Mouse (Mus musculus) skeletal muscle tissue, postnatal 0 days (tissue): ENCODE results near the gene Defb28. TPM values are rescaled to one million over a fixed set of nuclear protein-coding genes. Genes with fewer than 3 reads are reported as not detected.

ENCODE experiments used
- polyA plus RNA-seq: library from polyadenylated mRNA; unstranded; fragments of >200 nt; fragmentation: Nextera tagmentation; extraction: Ambion mirVana; gene quantifications from 2 replicates; pipeline ENCODE4 v1.2.1, GENCODE M21; 2015

The Defb28 gene
- not detected in 2 replicates for polyA plus RNA-seq

DNA sequence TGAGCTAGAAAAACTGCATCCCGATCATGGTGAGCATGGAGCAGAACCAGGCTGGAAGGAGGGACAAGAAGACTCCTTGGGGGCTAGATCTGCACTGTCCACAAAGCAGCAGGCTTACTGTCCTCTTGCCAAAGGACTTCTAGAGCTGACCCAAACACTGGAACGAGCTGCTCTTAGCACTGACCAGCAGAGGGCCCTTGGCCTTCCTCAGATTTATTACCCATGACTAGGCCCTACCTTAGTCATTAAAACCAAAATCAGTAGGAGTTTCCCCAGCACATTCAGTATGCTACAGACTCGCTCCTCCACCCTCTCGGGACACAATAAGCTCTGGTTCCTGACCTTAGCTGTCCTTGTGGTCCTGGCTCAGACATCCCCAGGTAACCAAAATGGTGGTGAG lies at the start of gene Defb28:
Gene Defb28 (plus strand): TSS at position 275 of the 400 bp plus-strand sequence.

DNA sequence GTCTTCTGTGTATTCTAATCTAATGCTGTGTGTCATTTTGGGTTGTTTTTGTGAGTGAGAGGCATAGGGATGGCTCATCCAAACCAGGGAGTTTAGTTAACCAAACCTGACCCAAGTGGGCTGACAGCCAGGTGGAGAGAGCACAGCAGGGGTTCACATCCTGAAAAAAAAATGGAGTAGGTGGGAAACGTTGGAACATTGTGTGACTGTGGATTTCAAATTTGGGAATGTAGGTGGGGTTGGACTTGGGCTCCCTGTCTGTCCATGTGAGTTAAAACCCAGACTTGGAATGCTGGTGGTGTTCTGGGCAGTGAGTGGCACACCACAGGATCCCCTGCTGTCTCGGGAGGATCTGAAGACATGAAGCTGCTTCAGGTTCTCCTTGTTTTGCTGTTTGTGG lies 41.3 kb upstream of the Defb28 start, which contains the start of gene Defb20:
Gene Defb20 (plus strand): TSS at position 301 of the 400 bp plus-strand sequence.

DNA sequence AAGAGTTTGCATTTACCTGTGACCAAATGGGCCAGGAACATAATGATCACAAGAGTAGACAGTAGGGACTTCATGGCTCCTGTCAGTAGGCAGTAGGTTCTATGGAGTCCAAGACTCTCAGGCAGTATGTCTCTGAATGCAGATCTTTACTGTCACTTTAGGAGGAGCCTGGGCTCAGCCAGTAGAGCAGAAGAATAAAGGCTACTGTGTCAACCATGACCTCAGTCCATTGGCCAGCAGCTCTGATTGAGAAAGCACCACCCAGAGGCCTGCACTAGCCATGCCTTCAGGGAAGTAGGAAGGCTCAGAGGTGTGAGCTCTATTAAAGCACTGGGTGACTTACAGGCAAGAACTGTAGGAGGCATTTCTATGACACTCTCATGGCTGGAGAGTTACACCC lies 28.0 kb upstream of the Defb28 start, which contains the start of gene Defb22:
Gene Defb22 (minus strand): TSS at position 101 of the 400 bp plus-strand sequence.

DNA sequence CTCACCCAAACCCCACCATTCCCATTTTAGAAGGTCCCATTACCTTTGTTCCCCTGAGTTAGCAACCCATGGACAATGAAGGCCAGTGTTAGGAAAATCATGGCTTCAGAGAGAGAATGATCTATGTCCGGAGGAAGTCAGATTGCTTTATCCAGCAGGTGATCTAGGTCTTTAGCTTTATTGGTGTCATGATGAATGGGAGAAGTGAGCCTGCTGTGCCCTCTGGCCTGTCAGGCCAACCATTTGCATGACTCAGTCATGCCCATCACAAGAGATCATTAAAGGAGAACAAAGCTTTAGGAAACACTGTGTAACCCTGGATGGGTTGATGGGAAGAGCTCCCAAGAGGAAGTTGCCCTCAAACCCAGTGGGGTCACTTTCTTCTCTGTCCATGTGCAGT lies 6.5 kb upstream of the Defb28 start, which contains the start of gene Defb26:
Gene Defb26 (minus strand): TSS at position 101 of the 400 bp plus-strand sequence.

DNA sequence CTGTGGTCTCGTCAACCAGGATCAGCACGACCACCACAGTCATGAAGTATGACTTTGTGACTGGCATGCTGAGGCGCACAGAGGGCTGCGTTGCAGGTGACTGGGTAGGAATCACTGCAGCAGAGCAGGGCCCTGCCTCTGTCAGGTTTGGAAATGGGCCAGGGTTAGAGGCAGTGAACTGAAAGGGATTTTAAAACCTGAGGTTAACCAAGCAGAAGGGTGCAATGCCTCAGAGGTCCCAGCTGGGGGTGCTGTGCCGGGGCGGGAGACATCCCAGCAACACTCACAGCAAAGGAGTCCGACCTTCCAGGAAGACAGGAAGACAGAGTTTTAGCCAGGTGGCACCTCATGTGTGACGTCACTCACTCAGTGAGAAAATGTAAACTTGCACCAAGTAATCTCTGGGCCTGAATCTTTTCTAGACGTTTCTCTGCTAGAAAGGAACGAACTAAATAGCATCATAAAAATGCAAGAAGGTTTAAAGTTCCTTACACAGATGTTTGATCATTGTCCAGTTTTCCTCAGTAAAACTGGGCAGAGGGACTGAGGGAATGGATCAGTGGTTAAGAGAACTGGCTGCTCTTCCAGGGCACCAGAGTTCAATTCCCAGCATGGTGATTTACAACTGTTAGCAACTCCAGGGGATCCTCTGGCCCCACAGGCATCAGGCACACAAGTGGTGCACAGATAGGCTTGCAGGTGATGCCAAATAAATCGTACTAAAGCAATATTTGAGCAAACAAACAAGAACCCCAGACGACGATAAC lies 22.1 kb downstream of the Defb28 start, which contains the start of gene Defb29:
Gene Defb29 (minus strand): TSS at position 155 of the 767 bp plus-strand sequence.

DNA sequence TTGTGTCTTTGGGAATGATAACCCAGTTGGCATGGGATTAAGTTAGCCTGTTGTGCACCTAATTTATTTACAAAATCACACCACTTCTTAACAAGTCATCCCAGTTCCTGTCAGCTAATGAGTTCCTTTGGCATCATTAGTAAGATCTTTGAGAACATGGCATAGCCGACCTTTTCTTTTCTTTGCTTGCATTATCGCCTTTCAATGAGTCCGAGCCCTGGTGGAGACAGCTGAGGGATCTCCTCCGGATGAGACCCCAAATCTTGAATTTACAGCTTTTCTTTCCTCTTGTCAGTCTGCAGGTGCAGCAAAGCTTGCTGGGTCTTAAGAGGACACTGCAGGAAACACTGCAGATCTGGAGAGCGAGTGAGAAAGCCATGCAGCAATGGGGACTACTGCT lies 51.0 kb downstream of the Defb28 start, which contains the start of gene Gm17416:
Gene Gm17416 (plus strand): TSS at position 301 of the 400 bp plus-strand sequence.

Other genes starting within 250 kb of the Defb28 start
- 24.3 and 28.0 TPM in 2 replicates for gene Tbc1d20, start 224.4 kb upstream of the Defb28 start, polyA plus RNA-seq
- 40.7 and 46.3 TPM in 2 replicates for gene Rbck1, start 185.6 kb upstream of the Defb28 start, polyA plus RNA-seq
- gene Trib3, start 174.2 kb upstream of the Defb28 start, polyA plus RNA-seq: 0.74 and 2.0 TPM in 2 replicates
- gene Nrsn2, start 141.6 kb upstream of the Defb28 start, polyA plus RNA-seq: 0.13 TPM in 1 of 2 replicates, not detected in the other
- 2.7 and 2.8 TPM in 2 replicates for gene Sox12, start 120.2 kb upstream of the Defb28 start, polyA plus RNA-seq
- gene Zcchc3, start 103.2 kb upstream of the Defb28 start, polyA plus RNA-seq: 15.2 and 16.1 TPM in 2 replicates
- 0.12 and 0.28 TPM in 2 replicates for gene 6820408C15Rik, start 102.7 kb upstream of the Defb28 start, polyA plus RNA-seq
- gene Defb23, start 53.6 kb upstream of the Defb28 start, polyA plus RNA-seq: not detected in 2 replicates
- not detected in 2 replicates for gene Defb20, start 41.2 kb upstream of the Defb28 start, polyA plus RNA-seq
- gene Defb22, start 28.1 kb upstream of the Defb28 start, polyA plus RNA-seq: not detected in 2 replicates
- not detected in 2 replicates for gene Defb26, start 6.6 kb upstream of the Defb28 start, polyA plus RNA-seq
- gene Defb29, start 21.8 kb downstream of the Defb28 start, polyA plus RNA-seq: not detected in 2 replicates
- not detected in 2 replicates for gene Gm17416, start 51.1 kb downstream of the Defb28 start, polyA plus RNA-seq
- not detected in 2 replicates for gene Defb21, start 54.5 kb downstream of the Defb28 start, polyA plus RNA-seq
- gene Defb19, start 62.1 kb downstream of the Defb28 start, polyA plus RNA-seq: not detected in 2 replicates
- not detected in 2 replicates for gene Defb45, start 81.1 kb downstream of the Defb28 start, polyA plus RNA-seq
- not detected in 2 replicates for gene Defb36, start 86.1 kb downstream of the Defb28 start, polyA plus RNA-seq
- 2.4 and 2.9 TPM in 2 replicates for gene Defb25, start 104.8 kb downstream of the Defb28 start, polyA plus RNA-seq
- gene Rem1, start 108.7 kb downstream of the Defb28 start, polyA plus RNA-seq: 9.6 and 9.7 TPM in 2 replicates
- 74.3 and 87.0 TPM in 2 replicates for gene H13, start 151.2 kb downstream of the Defb28 start, polyA plus RNA-seq
- 16.1 and 19.8 TPM in 2 replicates for gene Mcts2, start 168.8 kb downstream of the Defb28 start, polyA plus RNA-seq
- gene Id1, start 218.0 kb downstream of the Defb28 start, polyA plus RNA-seq: 32.7 and 47.4 TPM in 2 replicates
- gene Cox4i2, start 235.9 kb downstream of the Defb28 start, polyA plus RNA-seq: 7.7 and 7.9 TPM in 2 replicates